Mouse (Mus musculus): ENCODE results near the gene Gnat2. TPM values are rescaled to one million over a fixed set of nuclear protein-coding genes. Genes with fewer than 3 reads are reported as not detected.

The Gnat2 gene
- total and polyA plus RNA-seq, 2 experiments from 2014 or later, result 1.1 TPM; not detected in 1

- ATAC-seq (ENCODE audit: insufficient read depth, low read depth) (no peak), DNase-seq (ENCODE audit: low spot score) (no peak)
- Histone ChIP-seq H3K27ac (ENCODE audit: low read depth) (no peak overlapping the region), H3K9me3 (replicated peaks; ENCODE audit: control insufficient read depth, low read length) (no peaks in the 10 kb centered on the region), H3K4me3 (ENCODE audit: low read depth, low read length) (no peak overlapping the region), H3K27me3 (ENCODE audit: control insufficient read depth, insufficient read depth, low read length) (no peaks in the 10 kb centered on the region), H3K36me3 (replicated peaks; ENCODE audit: control insufficient read depth, insufficient read depth, low read length) (peaks cover 80% of the 10 kb centered on the region), H3K9ac (replicated peaks; ENCODE audit: low read depth, low read length) (no peak overlapping the region), H3K4me2 (ENCODE audit: low read depth, low read length) (no peak overlapping the region), H3K4me1 (ENCODE audit: control insufficient read depth, insufficient read depth) (no peaks in the 10 kb centered on the region)
- WGBS, result 71% methylated on average over 5 of the region's 5 CpGs
- TF ChIP-seq EP300 (IDR thresholded peaks at IDR 0.05; ENCODE audit: low read depth), result no peak
- TF ChIP-seq CTCF (IDR thresholded peaks at IDR 0.05; ENCODE audit: low read depth), result no peak
Measured at GRCm38 (mm10) chr3:108111320-108111719, 18.7 kb downstream of the Gnat2 start.

GRCm38 (mm10) chr3:108112246-108112645 is 19.7 kb downstream of the Gnat2 start:
- no peak overlapping the region for H3K4me3 ChIP-seq (ENCODE audit: low read depth, low read length)
- peaks cover 80% of the 10 kb centered on the region for H3K36me3 ChIP-seq (replicated peaks; ENCODE audit: control insufficient read depth, insufficient read depth, low read length)
- no peak overlapping the region for H3K4me2 ChIP-seq (ENCODE audit: low read depth, low read length)
- 60% methylated on average over 7 of the region's 7 CpGs for WGBS
- ATAC-seq (ENCODE audit: insufficient read depth, low read depth), result no peak
- DNase-seq (ENCODE audit: low spot score), result no peak
- TF ChIP-seq EP300 (IDR thresholded peaks at IDR 0.05; ENCODE audit: low read depth), result no peak
- TF ChIP-seq CTCF (IDR thresholded peaks at IDR 0.05; ENCODE audit: low read depth), result no peak
- H3K9ac ChIP-seq (replicated peaks; ENCODE audit: low read depth, low read length), result no peak overlapping the region
- H3K27me3 ChIP-seq (ENCODE audit: control insufficient read depth, insufficient read depth, low read length), result no peaks in the 10 kb centered on the region
- H3K4me1 ChIP-seq (ENCODE audit: control insufficient read depth, insufficient read depth), result no peaks in the 10 kb centered on the region
- H3K9me3 ChIP-seq (replicated peaks; ENCODE audit: control insufficient read depth, low read length), result no peaks in the 10 kb centered on the region
- no peak overlapping the region for H3K27ac ChIP-seq (ENCODE audit: low read depth)

GRCm38 (mm10) chr3:108112666-108113065 is 20.1 kb downstream of the Gnat2 start:
- H3K4me2 ChIP-seq (ENCODE audit: low read depth, low read length), result no peak overlapping the region
- H3K4me1 ChIP-seq (ENCODE audit: control insufficient read depth, insufficient read depth), result no peaks in the 10 kb centered on the region
- H3K27ac ChIP-seq (ENCODE audit: low read depth), result no peak overlapping the region
- DNase-seq (ENCODE audit: low spot score) (no peak), ATAC-seq (ENCODE audit: insufficient read depth, low read depth) (no peak)
- H3K27me3 ChIP-seq (ENCODE audit: control insufficient read depth, insufficient read depth, low read length), result no peaks in the 10 kb centered on the region
- WGBS, result 72% methylated on average over 4 of the region's 4 CpGs
- TF ChIP-seq EP300 (IDR thresholded peaks at IDR 0.05; ENCODE audit: low read depth), result no peak
- no peak for TF ChIP-seq CTCF (IDR thresholded peaks at IDR 0.05; ENCODE audit: low read depth)
- no peak overlapping the region for H3K4me3 ChIP-seq (ENCODE audit: low read depth, low read length)
- no peak overlapping the region for H3K9ac ChIP-seq (replicated peaks; ENCODE audit: low read depth, low read length)
- peaks cover 82% of the 10 kb centered on the region for H3K36me3 ChIP-seq (replicated peaks; ENCODE audit: control insufficient read depth, insufficient read depth, low read length)
- no peaks in the 10 kb centered on the region for H3K9me3 ChIP-seq (replicated peaks; ENCODE audit: control insufficient read depth, low read length)

- H3K4me1 ChIP-seq (ENCODE audit: control insufficient read depth, insufficient read depth), result no peaks in the 10 kb centered on the region
- H3K27ac ChIP-seq (ENCODE audit: low read depth), result no peak overlapping the region
- H3K4me2 ChIP-seq (ENCODE audit: low read depth, low read length), result no peak overlapping the region
- peaks cover 81% of the 10 kb centered on the region for H3K36me3 ChIP-seq (replicated peaks; ENCODE audit: control insufficient read depth, insufficient read depth, low read length)
- TF ChIP-seq CTCF (IDR thresholded peaks at IDR 0.05; ENCODE audit: low read depth) (no peak), EP300 (IDR thresholded peaks at IDR 0.05; ENCODE audit: low read depth) (no peak)
- H3K9me3 ChIP-seq (replicated peaks; ENCODE audit: control insufficient read depth, low read length), result no peaks in the 10 kb centered on the region
- 78% methylated on average over 7 of the region's 7 CpGs for WGBS
- no peak overlapping the region for H3K4me3 ChIP-seq (ENCODE audit: low read depth, low read length)
- no peaks in the 10 kb centered on the region for H3K27me3 ChIP-seq (ENCODE audit: control insufficient read depth, insufficient read depth, low read length)
- DNase-seq (ENCODE audit: low spot score) (no peak), ATAC-seq (ENCODE audit: insufficient read depth, low read depth) (no peak)
- no peak overlapping the region for H3K9ac ChIP-seq (replicated peaks; ENCODE audit: low read depth, low read length)
Measured at GRCm38 (mm10) chr3:108113591-108114289, 21.2 kb downstream of the Gnat2 start.

GRCm38 (mm10) chr3:108117465-108117864 is 24.9 kb downstream of the Gnat2 start:
- ATAC-seq (ENCODE audit: insufficient read depth, low read depth), result no peak
- H3K9ac ChIP-seq (replicated peaks; ENCODE audit: low read depth, low read length), result no peak overlapping the region
- no peaks in the 10 kb centered on the region for H3K27me3 ChIP-seq (ENCODE audit: control insufficient read depth, insufficient read depth, low read length)
- no peaks in the 10 kb centered on the region for H3K9me3 ChIP-seq (replicated peaks; ENCODE audit: control insufficient read depth, low read length)
- DNase-seq (ENCODE audit: low spot score), result no peak
- H3K4me3 ChIP-seq (ENCODE audit: low read depth, low read length), result no peak overlapping the region
- no peak overlapping the region for H3K27ac ChIP-seq (ENCODE audit: low read depth)
- no peak for TF ChIP-seq EP300 (IDR thresholded peaks at IDR 0.05; ENCODE audit: low read depth)
- no peak for TF ChIP-seq CTCF (IDR thresholded peaks at IDR 0.05; ENCODE audit: low read depth)
- WGBS, result 87% methylated on average over 6 of the region's 6 CpGs
- H3K4me2 ChIP-seq (ENCODE audit: low read depth, low read length), result no peak overlapping the region
- H3K36me3 ChIP-seq (replicated peaks; ENCODE audit: control insufficient read depth, insufficient read depth, low read length), result peaks cover 72% of the 10 kb centered on the region
- H3K4me1 ChIP-seq (ENCODE audit: control insufficient read depth, insufficient read depth), result no peaks in the 10 kb centered on the region

- TF ChIP-seq EP300 (IDR thresholded peaks at IDR 0.05; ENCODE audit: low read depth) (no peak), CTCF (IDR thresholded peaks at IDR 0.05; ENCODE audit: low read depth) (no peak)
- Histone ChIP-seq H3K9ac (replicated peaks; ENCODE audit: low read depth, low read length) (no peak overlapping the region), H3K36me3 (replicated peaks; ENCODE audit: control insufficient read depth, insufficient read depth, low read length) (peaks cover 55% of the 10 kb centered on the region), H3K9me3 (replicated peaks; ENCODE audit: control insufficient read depth, low read length) (no peaks in the 10 kb centered on the region), H3K27me3 (ENCODE audit: control insufficient read depth, insufficient read depth, low read length) (no peaks in the 10 kb centered on the region), H3K27ac (ENCODE audit: low read depth) (no peak overlapping the region), H3K4me2 (ENCODE audit: low read depth, low read length) (no peak overlapping the region), H3K4me1 (ENCODE audit: control insufficient read depth, insufficient read depth) (no peaks in the 10 kb centered on the region), H3K4me3 (ENCODE audit: low read depth, low read length) (no peak overlapping the region)
- 66% methylated on average over 3 of the region's 3 CpGs for WGBS
- DNase-seq (ENCODE audit: low spot score) (no peak), ATAC-seq (ENCODE audit: insufficient read depth, low read depth) (no peak)
Measured at GRCm38 (mm10) chr3:108121101-108121500, 28.5 kb downstream of the Gnat2 start.
